Mouse (Mus musculus) effector memory CD4-positive, alpha-beta T cell, adult 5 months (primary cell): ENCODE results near the gene Hist1h2ap. TPM values are rescaled to one million over a fixed set of nuclear protein-coding genes. Genes with fewer than 3 reads are reported as not detected.

Experiments
- polyA plus RNA-seq: library from polyadenylated mRNA; unstranded; fragments of 100-300 nt; shearing (Covaris generic); gene quantifications from one replicate; pipeline ENCODE4 v1.2.1, GENCODE M21; 2017

Hist1h2ap gene
- 37.5 TPM for polyA plus RNA-seq

DNA sequence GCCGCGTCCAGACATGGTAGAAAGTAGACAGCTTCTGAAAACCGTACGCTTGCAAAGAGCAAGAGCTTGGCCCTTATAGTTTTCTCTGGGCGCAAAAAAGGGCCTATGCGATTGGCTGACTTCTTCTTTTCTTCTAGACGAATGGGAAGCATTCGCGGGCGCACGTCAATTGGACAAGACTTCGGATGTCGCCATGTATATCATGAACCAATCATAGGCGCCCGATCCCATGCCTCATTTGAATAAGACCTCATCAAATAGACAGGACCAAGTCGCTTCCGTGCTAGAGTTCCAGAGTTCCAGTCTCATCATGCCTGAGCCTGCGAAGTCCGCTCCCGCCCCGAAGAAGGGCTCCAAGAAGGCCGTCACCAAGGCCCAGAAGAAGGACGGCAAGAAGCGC lies at the start of gene Hist1h2ap, which contains the start of gene Hist1h2br:
Gene Hist1h2ap (minus strand): TSS at position 47 of the 400 bp plus-strand sequence.
Gene Hist1h2br (plus strand): TSS at position 283 of the 400 bp plus-strand sequence.

DNA sequence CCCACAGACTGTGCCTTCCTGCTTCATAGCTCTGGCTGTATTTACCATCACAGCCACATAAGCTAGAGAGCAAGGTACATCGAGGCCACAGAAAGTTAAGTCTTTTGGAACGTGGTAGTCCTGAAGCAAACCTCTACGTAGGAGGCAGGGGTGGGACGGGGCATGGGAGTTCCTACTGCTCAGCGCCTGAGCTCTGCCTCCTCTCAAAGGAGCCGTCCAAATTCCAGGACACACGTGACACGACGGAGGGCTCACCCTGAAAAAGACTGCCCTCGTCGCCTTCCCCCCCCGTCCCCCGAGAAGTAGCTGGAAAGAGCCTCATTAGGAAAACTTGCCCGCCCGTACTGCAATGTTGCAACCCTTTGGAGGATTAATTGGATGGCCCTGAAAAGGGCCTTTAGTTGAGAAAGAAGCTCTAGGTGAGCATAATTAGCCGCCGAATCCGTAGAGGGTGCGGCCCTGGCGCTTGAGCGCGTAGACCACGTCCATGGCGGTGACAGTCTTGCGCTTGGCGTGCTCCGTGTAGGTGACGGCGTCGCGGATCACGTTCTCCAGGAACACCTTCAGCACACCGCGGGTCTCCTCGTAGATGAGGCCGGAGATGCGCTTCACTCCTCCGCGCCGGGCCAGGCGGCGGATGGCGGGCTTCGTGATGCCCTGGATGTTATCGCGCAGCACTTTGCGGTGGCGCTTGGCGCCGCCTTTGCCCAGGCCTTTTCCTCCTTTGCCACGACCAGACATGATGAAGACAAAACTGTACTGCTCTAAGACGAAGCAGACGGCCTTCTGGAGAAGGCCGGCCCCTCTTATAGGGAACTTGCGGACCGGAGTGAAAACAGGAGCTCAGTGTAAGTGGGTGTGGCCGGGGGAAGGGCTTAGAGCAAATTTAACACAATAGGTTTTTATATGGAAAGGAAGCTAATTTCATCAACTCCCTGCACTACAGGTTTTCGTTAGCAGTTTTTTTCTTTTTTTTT lies 1.6 kb downstream of the Hist1h2ap start, which contains the start of gene Hist1h4n:
Gene Hist1h4n (minus strand): TSS at position 779 of the 977 bp plus-strand sequence.

DNA sequence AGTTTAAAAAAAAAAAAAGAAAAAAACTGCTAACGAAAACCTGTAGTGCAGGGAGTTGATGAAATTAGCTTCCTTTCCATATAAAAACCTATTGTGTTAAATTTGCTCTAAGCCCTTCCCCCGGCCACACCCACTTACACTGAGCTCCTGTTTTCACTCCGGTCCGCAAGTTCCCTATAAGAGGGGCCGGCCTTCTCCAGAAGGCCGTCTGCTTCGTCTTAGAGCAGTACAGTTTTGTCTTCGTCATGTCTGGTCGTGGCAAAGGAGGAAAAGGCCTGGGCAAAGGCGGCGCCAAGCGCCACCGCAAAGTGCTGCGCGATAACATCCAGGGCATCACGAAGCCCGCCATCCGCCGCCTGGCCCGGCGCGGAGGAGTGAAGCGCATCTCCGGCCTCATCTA lies 21.8 kb downstream of the Hist1h2ap start, which contains the start of gene Hist1h4m:
Gene Hist1h4m (plus strand): TSS at position 208 of the 400 bp plus-strand sequence.

DNA sequence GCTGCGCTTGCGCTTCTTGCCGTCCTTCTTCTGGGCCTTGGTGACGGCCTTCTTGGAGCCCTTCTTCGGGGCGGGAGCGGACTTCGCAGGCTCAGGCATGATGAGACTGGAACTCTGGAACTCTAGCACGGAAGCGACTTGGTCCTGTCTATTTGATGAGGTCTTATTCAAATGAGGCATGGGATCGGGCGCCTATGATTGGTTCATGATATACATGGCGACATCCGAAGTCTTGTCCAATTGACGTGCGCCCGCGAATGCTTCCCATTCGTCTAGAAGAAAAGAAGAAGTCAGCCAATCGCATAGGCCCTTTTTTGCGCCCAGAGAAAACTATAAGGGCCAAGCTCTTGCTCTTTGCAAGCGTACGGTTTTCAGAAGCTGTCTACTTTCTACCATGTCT lies 23.2 kb downstream of the Hist1h2ap start, which contains the start of the genes Hist1h2bq and Hist1h2ao:
Gene Hist1h2bq (minus strand): TSS at position 125 of the 400 bp plus-strand sequence.
Gene Hist1h2ao (plus strand): TSS at position 393 of the 400 bp plus-strand sequence.

DNA sequence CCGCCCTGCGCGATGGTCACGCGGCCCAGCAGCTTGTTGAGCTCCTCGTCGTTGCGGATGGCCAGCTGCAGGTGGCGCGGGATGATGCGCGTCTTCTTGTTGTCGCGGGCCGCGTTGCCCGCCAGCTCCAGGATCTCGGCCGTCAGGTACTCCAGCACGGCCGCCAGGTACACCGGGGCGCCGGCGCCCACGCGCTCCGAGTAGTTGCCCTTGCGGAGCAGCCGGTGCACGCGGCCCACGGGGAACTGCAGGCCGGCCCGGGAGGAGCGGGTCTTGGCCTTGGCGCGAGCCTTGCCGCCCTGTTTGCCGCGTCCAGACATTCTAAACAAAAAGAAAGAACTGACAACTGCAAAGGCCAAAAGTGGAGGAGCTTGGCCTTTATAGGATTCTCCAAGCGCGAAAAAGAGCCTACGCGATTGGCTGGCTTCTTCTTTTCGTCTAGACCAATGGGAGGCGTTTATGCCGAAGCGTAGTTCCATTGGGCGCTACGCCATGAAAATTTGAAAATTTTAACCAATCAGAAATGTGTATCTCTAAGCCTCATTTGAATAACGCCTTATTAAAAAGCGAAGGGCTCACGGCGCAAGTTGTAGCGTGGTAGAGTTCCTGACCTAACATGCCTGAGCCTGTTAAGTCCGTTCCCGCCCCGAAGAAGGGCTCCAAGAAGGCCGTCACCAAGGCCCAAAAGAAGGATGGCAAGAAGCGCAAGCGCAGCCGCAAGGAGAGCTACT lies 46.2 kb downstream of the Hist1h2ap start, which contains the start of the genes Hist1h2an and Hist1h2bp:
Gene Hist1h2an (minus strand): TSS at position 320 of the 731 bp plus-strand sequence.
Gene Hist1h2bp (plus strand): TSS at position 563 of the 731 bp plus-strand sequence.

DNA sequence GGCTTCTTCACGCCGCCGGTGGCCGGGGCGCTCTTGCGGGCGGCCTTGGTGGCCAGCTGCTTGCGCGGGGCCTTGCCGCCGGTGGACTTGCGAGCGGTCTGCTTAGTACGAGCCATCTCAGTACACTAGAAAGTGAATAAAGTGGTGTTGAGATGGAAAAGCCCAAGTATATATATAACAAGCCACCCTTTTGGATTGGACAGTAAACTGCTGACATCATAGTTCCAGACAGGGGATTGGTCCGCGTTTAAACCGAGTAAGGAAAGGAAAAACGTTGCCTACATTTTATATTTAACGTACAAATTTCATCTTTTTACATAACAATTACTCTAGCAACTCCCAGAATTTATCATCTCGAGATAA lies 50.1 kb downstream of the Hist1h2ap start, which contains the start of gene Hist1h3i:
Gene Hist1h3i (minus strand): TSS at position 116 of the 363 bp plus-strand sequence.

Other genes with a start within 250 kb of the Hist1h2ap start
- not detected for gene Olfr1362, start 219.5 kb downstream of the Hist1h2ap start, polyA plus RNA-seq
- gene Olfr11, start 191.0 kb downstream of the Hist1h2ap start, polyA plus RNA-seq, result not detected
- gene Olfr1361, start 170.1 kb downstream of the Hist1h2ap start, polyA plus RNA-seq, result not detected
- gene Olfr1360, start 156.1 kb downstream of the Hist1h2ap start, polyA plus RNA-seq, result not detected
- gene Olfr1359, start 135.4 kb downstream of the Hist1h2ap start, polyA plus RNA-seq, result not detected
- not detected for gene Hist1h2bl, start 117.4 kb downstream of the Hist1h2ap start, polyA plus RNA-seq
- not detected for gene Hist1h2ai, start 117.1 kb downstream of the Hist1h2ap start, polyA plus RNA-seq
- not detected for gene Hist1h3h, start 115.8 kb downstream of the Hist1h2ap start, polyA plus RNA-seq
- not detected for gene Hist1h2bm, start 111.5 kb downstream of the Hist1h2ap start, polyA plus RNA-seq
- gene Hist1h4j, start 98.4 kb downstream of the Hist1h2ap start, polyA plus RNA-seq, result not detected
- not detected for gene Hist1h4k, start 83.0 kb downstream of the Hist1h2ap start, polyA plus RNA-seq
- not detected for gene Hist1h2ak, start 79.7 kb downstream of the Hist1h2ap start, polyA plus RNA-seq
- gene Hist1h2bn, start 79.4 kb downstream of the Hist1h2ap start, polyA plus RNA-seq, result 1.1 TPM
- gene Hist1h1b, start 52.9 kb downstream of the Hist1h2ap start, polyA plus RNA-seq, result 0.70 TPM
- 2.5 TPM for gene Hist1h3i, start 50.1 kb downstream of the Hist1h2ap start, polyA plus RNA-seq
- gene Hist1h2an, start 46.3 kb downstream of the Hist1h2ap start, polyA plus RNA-seq, result not detected
- gene Hist1h2bp, start 46.0 kb downstream of the Hist1h2ap start, polyA plus RNA-seq, result not detected
- gene Hist1h2bq, start 23.3 kb downstream of the Hist1h2ap start, polyA plus RNA-seq, result 4.2 TPM
- gene Hist1h2ao, start 23.0 kb downstream of the Hist1h2ap start, polyA plus RNA-seq, result 3.7 TPM
- 31.4 TPM for gene Hist1h4m, start 21.8 kb downstream of the Hist1h2ap start, polyA plus RNA-seq
- 21.6 TPM for gene Hist1h4n, start 1.3 kb downstream of the Hist1h2ap start, polyA plus RNA-seq
- gene Hist1h2br, start 236 bp upstream of the Hist1h2ap start, polyA plus RNA-seq, result 3.9 TPM
- 0.39 TPM for gene Zfp184, start 111.6 kb upstream of the Hist1h2ap start, polyA plus RNA-seq
- not detected for gene Pom121l2, start 147.7 kb upstream of the Hist1h2ap start, polyA plus RNA-seq
- gene Prss16, start 176.2 kb upstream of the Hist1h2ap start, polyA plus RNA-seq, result 1.3 TPM
- 6.2 TPM for gene Hist1h2ah, start 202.1 kb upstream of the Hist1h2ap start, polyA plus RNA-seq
- not detected for gene Hist1h2bk, start 202.4 kb upstream of the Hist1h2ap start, polyA plus RNA-seq
- gene Hist1h4i, start 207.9 kb upstream of the Hist1h2ap start, polyA plus RNA-seq, result 12.0 TPM
- gene Hist1h2ag, start 209.4 kb upstream of the Hist1h2ap start, polyA plus RNA-seq, result 2.9 TPM
- gene Hist1h2bj, start 209.7 kb upstream of the Hist1h2ap start, polyA plus RNA-seq, result not detected